Mouse (Mus musculus): Measurements from ENCODE around the gene Ehd4.

DNA sequence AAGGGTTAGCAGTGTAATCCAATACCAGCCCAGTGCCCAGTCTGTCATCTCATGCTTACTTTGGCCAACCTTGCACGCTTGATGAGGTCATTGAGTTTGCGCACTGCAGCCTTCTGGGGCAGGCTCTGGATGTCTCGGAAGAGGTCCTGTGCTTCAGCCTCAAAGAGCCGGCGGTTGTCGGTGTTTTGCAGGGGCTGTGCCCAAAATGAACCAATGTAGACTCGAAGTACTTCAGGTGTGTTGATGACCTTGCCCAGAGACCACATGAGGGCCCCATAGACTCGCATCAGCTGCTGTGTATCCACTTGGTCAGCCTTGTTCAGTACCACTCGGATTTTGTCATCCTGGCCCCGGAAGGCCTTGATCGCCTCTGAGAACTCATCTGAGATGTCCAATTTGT is 52.4 kb downstream of the Ehd4 start:
- TF ChIP-seq HCFC1 (IDR thresholded peaks at IDR 0.05; ENCODE audit: borderline replicate concordance, insufficient read depth, low read length) (no peak), ZC3H11A (IDR thresholded peaks at IDR 0.05; ENCODE audit: borderline replicate concordance, low read depth, low read length) (no peak), MAFK (IDR thresholded peaks at IDR 0.05; ENCODE audit: insufficient read depth, low read depth, low read length) (no peak)

All from ES-E14 (cell line).